In the genomic region with DNA sequence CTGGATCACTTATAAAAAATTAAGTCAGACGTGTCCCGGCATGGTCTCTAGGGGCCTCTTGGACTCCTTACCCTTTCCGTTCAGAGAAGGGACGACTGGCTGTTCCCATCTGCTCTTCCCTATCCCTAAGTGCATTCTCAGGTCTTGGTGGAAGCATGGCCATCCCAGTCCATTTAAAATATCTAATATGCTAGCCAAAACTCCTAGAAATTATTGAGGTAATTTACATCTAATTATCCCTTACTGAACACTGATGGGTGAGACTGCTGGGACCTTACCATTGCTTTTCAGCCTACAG, we compare ENCODE assay signal across 45 mouse cellular contexts. TPM values are rescaled to one million over a fixed set of nuclear protein-coding genes. Genes with fewer than 3 reads are reported as not detected.
DNase-seq lines count a peak whose midpoint lies in the region; ATAC-seq and TF ChIP-seq lines count a peak whose summit lies in the region.
"Had no signal": no experiment of that assay in that cellular context is flagged by ENCODE, and none has a peak within 500 bp of the region (broad histone marks: within the 10 kb centered on the region; RNA-seq: fewer than 3 reads in every experiment).

No protein-coding gene starts in this region.

- ATAC-seq in midbrain, embryonic 13.5 days, result no peak
- no peak for ATAC-seq in midbrain, embryonic 11.5 days (ENCODE audit: low FRiP score)
- no peak for ATAC-seq in hindbrain, embryonic 16.5 days
- ATAC-seq in neural tube, embryonic 13.5 days (ENCODE audit: low read depth), result no peak
- ATAC-seq in erythroblast, adult 5-6 weeks (replicated peaks; ENCODE audit: low FRiP score, poor library complexity, severe bottlenecking), result no peak
- no peak for ATAC-seq in heart, embryonic 11.5 days (replicated peaks; ENCODE audit: insufficient number of reproducible peaks, low FRiP score, low TSS enrichment)
- ATAC-seq: activated CD4-positive, CD25-positive, alpha-beta regulatory T cell, adult 4 months; forebrain, embryonic 15.5 days; intestine, embryonic 15.5 days had no signal

- peaks cover 34% of the 10 kb centered on the region for H3K4me1 ChIP-seq in cerebellum, adult 2 months (ENCODE audit: control insufficient read depth, insufficient read depth, low read length)
- H3K4me1 ChIP-seq in midbrain, embryonic 13.5 days (replicated peaks), result peaks cover 38% of the 10 kb centered on the region
- H3K4me1 ChIP-seq in midbrain, embryonic 11.5 days (ENCODE audit: control insufficient read depth, insufficient read depth, low read length), result peaks cover 5% of the 10 kb centered on the region; the same call in 1 of the 2 replicates
- H3K4me1 ChIP-seq in hindbrain, embryonic 16.5 days (ENCODE audit: control insufficient read depth, insufficient read depth, low read depth, low read length), result peaks cover 26% of the 10 kb centered on the region
- peaks cover 50% of the 10 kb centered on the region for H3K4me1 ChIP-seq in neural tube, embryonic 13.5 days (replicated peaks)
- peaks cover 3% of the 10 kb centered on the region; the same call in 1 of the 2 replicates for H3K4me1 ChIP-seq in heart, embryonic 11.5 days (ENCODE audit: control insufficient read depth, insufficient read depth, low read length)
- H3K4me1 ChIP-seq: liver, embryonic 15.5 days had no signal

- no peaks in the 10 kb centered on the region for H3K27me3 ChIP-seq in cerebellum, adult 2 months (ENCODE audit: control insufficient read depth, insufficient read depth, low read length)
- H3K27me3 ChIP-seq in midbrain, embryonic 13.5 days, result peaks cover 22% of the 10 kb centered on the region
- H3K27me3 ChIP-seq in midbrain, embryonic 11.5 days (ENCODE audit: control insufficient read depth, insufficient read depth, low read length), result peaks cover 17% of the 10 kb centered on the region
- H3K27me3 ChIP-seq in hindbrain, embryonic 16.5 days (replicated peaks; ENCODE audit: control insufficient read depth, insufficient read depth, low read length), result peaks cover 3% of the 10 kb centered on the region; the same call in 1 of the 2 replicates
- peaks cover 24% of the 10 kb centered on the region for H3K27me3 ChIP-seq in neural tube, embryonic 13.5 days
- peaks cover 46% of the 10 kb centered on the region for H3K27me3 ChIP-seq in heart, embryonic 11.5 days (ENCODE audit: control insufficient read depth, insufficient read depth, low read length)

- TF ChIP-seq POLR2A in cerebellum, adult 2 months (IDR thresholded peaks at IDR 0.05; ENCODE audit: borderline replicate concordance, insufficient read depth, low read length), result no peak

- 8% methylated on average over 4 of the region's 4 CpGs for WGBS in cerebellum, adult 2 months
- 53% methylated on average over 4 of the region's 4 CpGs for WGBS in midbrain, embryonic 13.5 days
- 76% methylated on average over 4 of the region's 4 CpGs for WGBS in midbrain, embryonic 11.5 days
- 46% methylated on average over 4 of the region's 4 CpGs for WGBS in hindbrain, embryonic 16.5 days
- 36% methylated on average over 4 of the region's 4 CpGs for WGBS in neural tube, embryonic 13.5 days
- WGBS in heart, embryonic 11.5 days (ENCODE audit: insufficient replicate concordance), result 77% methylated on average over 4 of the region's 4 CpGs

- no peaks in the 10 kb centered on the region for H3K9me3 ChIP-seq in midbrain, embryonic 13.5 days
- no peaks in the 10 kb centered on the region for H3K9me3 ChIP-seq in midbrain, embryonic 11.5 days (ENCODE audit: control insufficient read depth, low read length)
- H3K9me3 ChIP-seq in hindbrain, embryonic 16.5 days (ENCODE audit: control insufficient read depth, low read length), result no peaks in the 10 kb centered on the region
- no peaks in the 10 kb centered on the region for H3K9me3 ChIP-seq in neural tube, embryonic 13.5 days
- no peaks in the 10 kb centered on the region for H3K9me3 ChIP-seq in heart, embryonic 11.5 days (replicated peaks; ENCODE audit: control insufficient read depth, low read length)
- H3K9me3 ChIP-seq: embryonic facial prominence, embryonic 12.5 days; forebrain, embryonic 10.5 days; forebrain, embryonic 15.5 days; heart, embryonic 12.5 days; intestine, embryonic 15.5 days; limb, embryonic 12.5 days; liver, embryonic 15.5 days; midbrain, embryonic 12.5 days had no signal

- no peaks in the 10 kb centered on the region for H3K36me3 ChIP-seq in midbrain, embryonic 13.5 days
- H3K36me3 ChIP-seq in midbrain, embryonic 11.5 days (ENCODE audit: control insufficient read depth, insufficient read depth, low read length), result no peaks in the 10 kb centered on the region
- no peaks in the 10 kb centered on the region for H3K36me3 ChIP-seq in hindbrain, embryonic 16.5 days (ENCODE audit: control insufficient read depth, insufficient read depth, low read length)
- no peaks in the 10 kb centered on the region for H3K36me3 ChIP-seq in neural tube, embryonic 13.5 days
- H3K36me3 ChIP-seq in heart, embryonic 11.5 days (ENCODE audit: control insufficient read depth, insufficient read depth, low read length), result no peaks in the 10 kb centered on the region
- H3K36me3 ChIP-seq: embryonic facial prominence, embryonic 12.5 days; forebrain, embryonic 10.5 days; forebrain, embryonic 15.5 days; heart, embryonic 12.5 days; intestine, embryonic 15.5 days; limb, embryonic 12.5 days; liver, embryonic 15.5 days; midbrain, embryonic 12.5 days had no signal

- H3K4me2 ChIP-seq in midbrain, embryonic 13.5 days (replicated peaks), result 0 out of 2 replicates have a peak overlapping the region, but pooled peaks have one; percentile 7
- no peak overlapping the region for H3K4me2 ChIP-seq in midbrain, embryonic 11.5 days
- H3K4me2 ChIP-seq in hindbrain, embryonic 16.5 days (ENCODE audit: low read length), result peak overlapping the region; percentile 75
- peak overlapping the region; percentile 69 for H3K4me2 ChIP-seq in neural tube, embryonic 13.5 days
- H3K4me2 ChIP-seq in heart, embryonic 11.5 days, result no peak overlapping the region
- H3K4me2 ChIP-seq: embryonic facial prominence, embryonic 12.5 days; forebrain, embryonic 15.5 days; heart, embryonic 12.5 days; intestine, embryonic 15.5 days; limb, embryonic 12.5 days; liver, embryonic 15.5 days; lung, embryonic 14.5 days; midbrain, embryonic 12.5 days had no signal

- no peak for DNase-seq in cerebellum, adult 2 months
- DNase-seq in cerebellum, postnatal 36 days, result no peak
- DNase-seq in midbrain, embryonic 11.5 days (ENCODE audit: low spot score, missing footprints), result no peak
- DNase-seq: adrenal gland, adult 2 months; cerebellum, adult 11 months; embryo, embryonic 11 days; gastrocnemius, adult 2 months; gastrocnemius, postnatal 36 days; heart, adult 18-20 months; kidney, adult 2 months; kidney, postnatal 36 days; lung, embryonic 14.5 days; right cerebral cortex, postnatal 14 days; thymus, postnatal 4 days had no signal

- no peak for TF ChIP-seq CTCF in cerebellum, adult 2 months (IDR thresholded peaks at IDR 0.05; ENCODE audit: borderline replicate concordance, insufficient read depth, low read depth, low read length)

- H3K27ac ChIP-seq in cerebellum, adult 2 months (ENCODE audit: insufficient read depth, low read length), result peak overlapping the region; percentile 86
- no peak overlapping the region for H3K27ac ChIP-seq in midbrain, embryonic 13.5 days
- no peak overlapping the region for H3K27ac ChIP-seq in midbrain, embryonic 11.5 days (ENCODE audit: low read depth, low read length)
- H3K27ac ChIP-seq in hindbrain, embryonic 16.5 days (ENCODE audit: low read depth, low read length), result no peak overlapping the region
- H3K27ac ChIP-seq in neural tube, embryonic 13.5 days (replicated peaks), result peak overlapping the region; percentile 71; the same call in 1 of the 2 replicates
- H3K27ac ChIP-seq in heart, embryonic 11.5 days (ENCODE audit: low read depth, low read length), result no peak overlapping the region
- H3K27ac ChIP-seq: embryonic facial prominence, embryonic 12.5 days; forebrain, embryonic 10.5 days; forebrain, embryonic 15.5 days; gastrocnemius, adult 2 months; intestine, embryonic 15.5 days; layer of hippocampus, adult 2 months; left cerebral cortex, adult 2 months; limb, embryonic 12.5 days; liver, embryonic 15.5 days; midbrain, embryonic 12.5 days had no signal

- H3K4me3 ChIP-seq in cerebellum, adult 2 months (replicated peaks; ENCODE audit: insufficient read depth, low read depth, low read length), result peak overlapping the region; percentile 58
- no peak overlapping the region for H3K4me3 ChIP-seq in midbrain, embryonic 13.5 days (replicated peaks)
- H3K4me3 ChIP-seq in midbrain, embryonic 11.5 days (ENCODE audit: low read depth, low read length), result no peak overlapping the region
- no peak overlapping the region for H3K4me3 ChIP-seq in hindbrain, embryonic 16.5 days (ENCODE audit: low read length)
- H3K4me3 ChIP-seq in neural tube, embryonic 13.5 days, result peak overlapping the region; percentile 81; the same call in 1 of the 2 replicates
- H3K4me3 ChIP-seq in heart, embryonic 11.5 days (ENCODE audit: low read depth, low read length), result no peak overlapping the region
- H3K4me3 ChIP-seq: embryonic facial prominence, embryonic 12.5 days; forebrain, embryonic 10.5 days; forebrain, embryonic 15.5 days; gastrocnemius, adult 2 months; heart, embryonic 12.5 days; intestine, embryonic 15.5 days; layer of hippocampus, adult 2 months; left cerebral cortex, adult 2 months; limb, embryonic 12.5 days; liver, embryonic 15.5 days; midbrain, embryonic 12.5 days; myocyte had no signal

- no peak overlapping the region for H3K9ac ChIP-seq in midbrain, embryonic 13.5 days (replicated peaks)
- no peak overlapping the region for H3K9ac ChIP-seq in midbrain, embryonic 11.5 days (ENCODE audit: low read length)
- H3K9ac ChIP-seq in hindbrain, embryonic 16.5 days (ENCODE audit: low read depth, low read length), result no peak overlapping the region
- H3K9ac ChIP-seq in neural tube, embryonic 13.5 days, result peak overlapping the region; percentile 92
- no peak overlapping the region for H3K9ac ChIP-seq in heart, embryonic 11.5 days (ENCODE audit: low read depth, low read length)
- H3K9ac ChIP-seq: embryonic facial prominence, embryonic 12.5 days; forebrain, embryonic 15.5 days; heart, embryonic 12.5 days; intestine, embryonic 15.5 days; limb, embryonic 12.5 days; liver, embryonic 15.5 days; lung, embryonic 14.5 days; midbrain, embryonic 12.5 days had no signal

RNA-seq across cellular contexts. Expression of a gene that starts 2.5 kb away (rescaled TPM):
- polyA plus RNA-seq in cerebellum, adult 2 months (2012; rRNA removed), result 153 and 190 TPM in 2 replicates
- polyA plus RNA-seq in midbrain, embryonic 13.5 days (2015; fragmentation: Nextera tagmentation; extraction: Ambion mirVana), result 9.1 and 9.4 TPM in 2 replicates
- polyA plus RNA-seq in midbrain, embryonic 11.5 days (2014; fragmentation: Nextera tagmentation; extraction: Ambion mirVana), result 2.0 and 2.1 TPM in 2 replicates
- 16.0 and 16.8 TPM in 2 replicates for polyA plus RNA-seq in hindbrain, embryonic 16.5 days (2015; fragmentation: Nextera tagmentation; extraction: Ambion mirVana)
- polyA plus RNA-seq in neural tube, embryonic 13.5 days (2015; fragmentation: Nextera tagmentation; extraction: Ambion mirVana), result 11.7 and 12.2 TPM in 2 replicates
- total RNA-seq in erythroblast, adult 5-6 weeks (2015; ENCODE audit: low replicate concordance), result not detected in 2 replicates
- total RNA-seq in erythroblast, adult 5-6 weeks (2017; ENCODE audit: low replicate concordance), result not detected in 2 replicates
- polyA plus RNA-seq in heart, embryonic 11.5 days (2014; fragmentation: Nextera tagmentation; extraction: Ambion mirVana), result 0.04 TPM in 1 of 2 replicates, not detected in the other
- total RNA-seq: gastrocnemius, adult 2 months; gastrocnemius, postnatal 36 days; heart, adult 18-20 months; liver, adult 2 months had no signal
- polyA plus RNA-seq: liver, embryonic 15.5 days; lung, embryonic 14.5 days had no signal

RNA-seq across cellular contexts. Expression of a gene that starts 26.7 kb away (rescaled TPM):
- polyA plus RNA-seq in cerebellum, adult 2 months (2012; rRNA removed), result 1.9 TPM in 2 replicates
- 2.4 and 2.5 TPM in 2 replicates for polyA plus RNA-seq in midbrain, embryonic 13.5 days (2015; fragmentation: Nextera tagmentation; extraction: Ambion mirVana)
- 2.4 and 3.2 TPM in 2 replicates for polyA plus RNA-seq in midbrain, embryonic 11.5 days (2014; fragmentation: Nextera tagmentation; extraction: Ambion mirVana)
- 2.3 and 3.7 TPM in 2 replicates for polyA plus RNA-seq in hindbrain, embryonic 16.5 days (2015; fragmentation: Nextera tagmentation; extraction: Ambion mirVana)
- polyA plus RNA-seq in neural tube, embryonic 13.5 days (2015; fragmentation: Nextera tagmentation; extraction: Ambion mirVana), result 4.5 and 5.1 TPM in 2 replicates
- total RNA-seq in erythroblast, adult 5-6 weeks (2015; ENCODE audit: low replicate concordance), result not detected in 2 replicates
- total RNA-seq in erythroblast, adult 5-6 weeks (2017; ENCODE audit: low replicate concordance), result 0.51 TPM in 1 of 2 replicates, not detected in the other
- polyA plus RNA-seq in heart, embryonic 11.5 days (2014; fragmentation: Nextera tagmentation; extraction: Ambion mirVana), result 8.6 and 9.2 TPM in 2 replicates
- polyA plus RNA-seq: activated CD4-positive, CD25-positive, alpha-beta regulatory T cell, adult 4 months had no signal

RNA-seq across cellular contexts. Expression of a gene that starts 41.6 kb away (rescaled TPM):
- polyA plus RNA-seq in cerebellum, adult 2 months (2012; rRNA removed), result 72.8 and 81.5 TPM in 2 replicates
- polyA plus RNA-seq in midbrain, embryonic 13.5 days (2015; fragmentation: Nextera tagmentation; extraction: Ambion mirVana), result 24.3 and 25.2 TPM in 2 replicates
- 7.9 and 8.0 TPM in 2 replicates for polyA plus RNA-seq in midbrain, embryonic 11.5 days (2014; fragmentation: Nextera tagmentation; extraction: Ambion mirVana)
- polyA plus RNA-seq in hindbrain, embryonic 16.5 days (2015; fragmentation: Nextera tagmentation; extraction: Ambion mirVana), result 43.6 and 47.5 TPM in 2 replicates
- 24.1 and 28.7 TPM in 2 replicates for polyA plus RNA-seq in neural tube, embryonic 13.5 days (2015; fragmentation: Nextera tagmentation; extraction: Ambion mirVana)
- total RNA-seq in erythroblast, adult 5-6 weeks (2015; ENCODE audit: low replicate concordance), result 1.3 and 3.8 TPM in 2 replicates
- 2.4 and 3.5 TPM in 2 replicates for total RNA-seq in erythroblast, adult 5-6 weeks (2017; ENCODE audit: low replicate concordance)
- polyA plus RNA-seq in heart, embryonic 11.5 days (2014; fragmentation: Nextera tagmentation; extraction: Ambion mirVana), result 5.6 and 5.7 TPM in 2 replicates

RNA-seq across cellular contexts. Expression of a gene that starts 42.0 kb away (rescaled TPM):
- not detected in 2 replicates for polyA plus RNA-seq in cerebellum, adult 2 months (2012; rRNA removed)
- not detected in 2 replicates for polyA plus RNA-seq in midbrain, embryonic 13.5 days (2015; fragmentation: Nextera tagmentation; extraction: Ambion mirVana)
- not detected in 2 replicates for polyA plus RNA-seq in midbrain, embryonic 11.5 days (2014; fragmentation: Nextera tagmentation; extraction: Ambion mirVana)
- polyA plus RNA-seq in hindbrain, embryonic 16.5 days (2015; fragmentation: Nextera tagmentation; extraction: Ambion mirVana), result not detected in 2 replicates
- not detected in 2 replicates for polyA plus RNA-seq in neural tube, embryonic 13.5 days (2015; fragmentation: Nextera tagmentation; extraction: Ambion mirVana)
- not detected in 2 replicates for total RNA-seq in erythroblast, adult 5-6 weeks (2015; ENCODE audit: low replicate concordance)
- not detected in 2 replicates for total RNA-seq in erythroblast, adult 5-6 weeks (2017; ENCODE audit: low replicate concordance)
- polyA plus RNA-seq in heart, embryonic 11.5 days (2014; fragmentation: Nextera tagmentation; extraction: Ambion mirVana), result not detected in 2 replicates
- total RNA-seq: adrenal gland, adult 2 months; CH12.LX; ES-E14; gastrocnemius, adult 2 months; gastrocnemius, postnatal 36 days; heart, adult 18-20 months; hematopoietic stem cell, adult 5-6 weeks; layer of hippocampus, adult 2 months; layer of hippocampus, postnatal 14 days; left cerebral cortex, adult 2 months; left cerebral cortex, postnatal 25 days; liver, adult 2 months; megakaryocyte progenitor cell, adult 5-6 weeks had no signal
- polyA plus RNA-seq: activated CD4-positive, CD25-positive, alpha-beta regulatory T cell, adult 4 months; adrenal gland, adult 2 months; C2C12; embryonic facial prominence, embryonic 12.5 days; forebrain, embryonic 10.5 days; forebrain, embryonic 15.5 days; heart, embryonic 12.5 days; heart, postnatal 0 days; intestine, embryonic 15.5 days; kidney, adult 2 months; kidney, embryonic 16.5 days; limb, embryonic 12.5 days; liver, adult 2 months; liver, embryonic 15.5 days; lung, embryonic 14.5 days; midbrain, embryonic 12.5 days; myocyte; small intestine, adult 2 months; stomach, embryonic 14.5 days; testis, adult 2 months; thymus, postnatal 0 days had no signal

RNA-seq across cellular contexts. Expression of a gene that starts 48.4 kb away (rescaled TPM):
- polyA plus RNA-seq in cerebellum, adult 2 months (2012; rRNA removed), result 52.9 and 53.4 TPM in 2 replicates
- polyA plus RNA-seq in midbrain, embryonic 13.5 days (2015; fragmentation: Nextera tagmentation; extraction: Ambion mirVana), result 44.5 and 46.1 TPM in 2 replicates
- 32.3 and 34.6 TPM in 2 replicates for polyA plus RNA-seq in midbrain, embryonic 11.5 days (2014; fragmentation: Nextera tagmentation; extraction: Ambion mirVana)
- polyA plus RNA-seq in hindbrain, embryonic 16.5 days (2015; fragmentation: Nextera tagmentation; extraction: Ambion mirVana), result 42.4 and 45.5 TPM in 2 replicates
- polyA plus RNA-seq in neural tube, embryonic 13.5 days (2015; fragmentation: Nextera tagmentation; extraction: Ambion mirVana), result 38.9 and 40.3 TPM in 2 replicates
- total RNA-seq in erythroblast, adult 5-6 weeks (2015; ENCODE audit: low replicate concordance), result 6.7 and 7.3 TPM in 2 replicates
- 8.2 and 9.8 TPM in 2 replicates for total RNA-seq in erythroblast, adult 5-6 weeks (2017; ENCODE audit: low replicate concordance)
- polyA plus RNA-seq in heart, embryonic 11.5 days (2014; fragmentation: Nextera tagmentation; extraction: Ambion mirVana), result 28.6 and 28.8 TPM in 2 replicates

Comparison
In these comparisons a context has a peak if more than half of its experiments do, and no peak if none do; other contexts are left out.
1. H3K4me2 ChIP-seq: peak in midbrain, embryonic 13.5 days (single experiment), hindbrain, embryonic 16.5 days (single experiment) and neural tube, embryonic 13.5 days (single experiment); none in midbrain, embryonic 11.5 days (single experiment) and heart, embryonic 11.5 days (single experiment).
2. H3K27ac ChIP-seq: peak in cerebellum, adult 2 months (single experiment) and neural tube, embryonic 13.5 days (single experiment); none in midbrain, embryonic 13.5 days (single experiment), midbrain, embryonic 11.5 days (single experiment), hindbrain, embryonic 16.5 days (single experiment) and heart, embryonic 11.5 days (single experiment).
3. H3K4me3 ChIP-seq: peak in cerebellum, adult 2 months (single experiment) and neural tube, embryonic 13.5 days (single experiment); none in midbrain, embryonic 13.5 days (single experiment), midbrain, embryonic 11.5 days (single experiment), hindbrain, embryonic 16.5 days (single experiment) and heart, embryonic 11.5 days (single experiment).